Mouse (Mus musculus) testis, postnatal 10 days (tissue): ENCODE results near the gene Atpif1.
"Not testable (repeated sequence)": the region's sequence is repeated elsewhere in the genome, so short reads cannot be mapped to it uniquely, and the experiment has no call there.

ENCODE experiments used
- DNase-seq: peaks from one replicate; pipeline ENCODE4 v3.0.0; 2021; ENCODE audit warnings: low spot score

The Atpif1 gene

DNA sequence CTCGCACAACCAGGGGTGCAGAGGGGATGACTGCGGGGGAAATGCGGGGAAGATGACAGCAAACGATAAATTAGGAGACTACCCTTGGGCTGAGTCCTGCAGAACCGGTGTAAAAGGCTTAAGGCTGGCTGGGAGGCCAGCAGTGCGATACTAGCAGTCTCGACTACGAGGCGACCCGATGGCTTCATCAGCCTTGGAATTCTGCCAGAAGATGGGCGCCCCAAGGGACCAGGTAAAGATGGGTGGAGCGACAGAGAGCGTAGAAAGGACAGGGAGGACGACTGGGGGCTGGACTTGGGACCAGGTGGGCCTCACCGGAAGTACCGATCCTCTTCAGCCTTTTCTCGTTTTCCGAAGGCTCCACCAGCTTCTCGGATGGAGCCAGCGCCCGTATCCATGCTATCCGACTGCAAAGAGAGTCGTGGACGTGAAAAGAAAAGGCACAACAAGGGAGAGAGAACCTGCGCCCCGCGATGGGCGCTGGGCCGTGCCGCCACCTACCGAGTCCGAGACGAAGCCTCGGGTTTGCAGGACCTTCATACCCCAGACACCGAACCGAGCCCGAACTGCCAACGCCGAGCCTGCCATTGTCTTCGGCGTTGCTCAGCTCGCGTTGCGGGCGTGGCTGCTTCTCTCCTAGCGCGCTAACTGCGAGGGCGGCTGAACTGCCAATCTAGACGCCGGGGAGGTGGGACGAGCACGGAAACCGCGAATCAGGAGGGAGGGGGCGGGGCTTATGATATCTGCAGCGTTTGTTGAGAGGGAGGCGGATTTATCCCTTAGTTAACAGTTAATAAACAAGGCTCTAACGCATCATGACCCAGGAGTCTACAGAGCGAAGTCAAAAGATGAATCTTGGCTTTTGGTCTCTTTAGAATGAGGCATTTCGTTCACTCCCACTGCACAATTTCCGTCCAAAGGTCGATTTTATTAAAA is at the start of gene Atpif1:
Atpif1 (minus strand) TSS at position 679 of the 936 bp plus-strand sequence.
- peak; percentile 94 for DNase-seq

DNA sequence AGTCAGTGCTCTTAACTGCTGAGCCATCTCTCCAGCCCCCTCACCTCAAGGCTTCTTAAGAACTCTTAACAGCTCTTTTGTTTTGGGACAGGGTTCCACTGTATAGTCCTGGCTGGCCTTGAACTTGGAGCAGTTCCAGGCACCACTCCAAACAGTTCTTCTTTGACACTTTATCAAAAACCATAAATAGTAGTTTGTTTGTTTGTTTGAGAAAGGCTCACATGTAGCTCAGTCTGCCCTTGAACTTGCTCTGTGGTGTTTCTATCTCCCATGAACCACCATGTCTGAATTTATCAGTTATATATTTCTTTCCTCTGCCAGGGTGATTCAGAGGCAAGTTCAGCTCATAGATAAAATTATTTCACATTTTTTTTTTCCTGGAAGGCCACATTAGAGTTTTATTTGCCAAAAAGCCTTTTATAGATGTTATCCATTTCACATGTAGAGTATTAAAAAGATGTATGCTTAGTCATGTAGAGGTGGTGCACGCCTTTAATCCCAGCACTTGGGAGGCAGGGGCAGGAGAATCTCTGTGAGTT is 41.4 kb upstream of the Atpif1 start:
- DNase-seq, result no peak

DNA sequence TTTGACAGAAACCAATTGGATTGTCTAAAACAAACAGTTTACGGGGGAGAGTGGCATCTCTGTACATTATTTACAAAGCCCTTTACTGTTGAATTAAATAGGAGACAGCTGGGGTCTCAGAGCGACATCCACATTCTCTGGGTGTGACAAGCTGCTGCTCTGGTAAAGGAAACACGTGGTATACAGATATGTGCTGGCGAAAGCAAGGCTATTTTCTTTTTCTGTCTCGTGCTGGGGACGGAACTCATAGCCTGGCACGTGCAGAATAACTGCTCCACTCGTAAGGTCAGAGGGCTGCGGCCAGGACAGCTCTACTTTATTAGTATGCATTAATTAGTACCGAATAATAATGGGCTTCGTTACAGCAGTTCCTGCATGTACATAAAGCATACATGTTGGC is 39.9 kb upstream of the Atpif1 start:
- no peak for DNase-seq

DNA sequence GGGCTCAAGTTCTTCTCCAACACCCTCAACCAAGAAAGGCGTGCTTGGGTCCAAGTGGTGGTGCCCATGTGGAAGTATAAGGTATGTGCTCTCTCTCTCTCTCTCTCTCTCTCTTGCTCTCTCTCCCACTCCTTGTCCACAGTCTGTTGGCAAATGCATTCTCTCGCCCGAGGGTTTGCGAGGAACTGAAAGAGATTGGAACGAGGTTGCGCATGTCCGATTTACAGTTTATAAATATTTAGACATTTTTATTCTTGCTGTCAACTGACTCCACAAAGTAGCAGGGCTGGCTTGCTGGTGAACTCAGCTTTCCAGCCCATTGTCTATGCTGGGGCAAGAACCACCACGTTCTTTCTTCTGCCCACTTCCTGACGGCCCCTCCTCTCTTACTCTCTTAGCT is 37.7 kb upstream of the Atpif1 start:
- no peak for DNase-seq

DNA sequence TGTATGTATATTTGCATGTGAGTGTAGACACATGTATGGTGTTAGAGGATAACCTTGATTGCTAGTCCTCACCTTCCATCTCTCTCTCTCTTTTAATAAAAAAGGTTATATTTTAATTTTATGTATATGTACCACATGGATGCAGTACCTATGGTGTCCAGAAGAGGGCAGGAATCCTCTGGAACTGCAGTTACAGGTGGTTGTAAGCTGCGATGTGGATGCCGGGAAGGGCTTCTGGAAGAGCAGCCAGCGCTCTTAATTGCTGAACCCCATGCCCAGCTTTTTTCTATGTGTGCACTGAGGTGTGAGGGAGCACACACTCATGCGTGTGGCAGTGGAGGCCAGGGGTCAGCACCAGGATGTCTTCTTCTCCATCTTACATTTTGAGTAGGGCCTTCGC is 35.7 kb upstream of the Atpif1 start:
- DNase-seq, result no peak

DNA sequence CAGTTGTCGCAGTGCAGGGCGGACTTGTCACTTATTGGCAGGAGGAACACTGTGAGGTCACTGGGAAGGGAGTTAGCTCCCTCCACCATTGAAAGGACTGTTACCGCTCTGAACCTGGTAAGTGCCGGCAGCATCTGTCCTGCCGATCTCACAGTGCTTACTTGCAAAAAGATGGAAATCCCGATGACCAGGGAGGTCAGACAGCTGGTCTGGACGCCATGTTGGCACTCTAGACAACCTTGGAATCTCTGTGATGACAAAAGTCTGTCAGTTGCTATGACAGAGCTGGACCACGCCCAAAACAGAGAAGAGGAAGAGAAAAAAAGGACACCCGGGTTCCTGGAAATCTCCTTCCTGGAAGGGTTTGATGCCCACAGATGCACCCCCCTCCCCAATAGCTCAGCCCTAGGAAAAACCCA is 33.9 kb upstream of the Atpif1 start:
- no peak for DNase-seq

DNA sequence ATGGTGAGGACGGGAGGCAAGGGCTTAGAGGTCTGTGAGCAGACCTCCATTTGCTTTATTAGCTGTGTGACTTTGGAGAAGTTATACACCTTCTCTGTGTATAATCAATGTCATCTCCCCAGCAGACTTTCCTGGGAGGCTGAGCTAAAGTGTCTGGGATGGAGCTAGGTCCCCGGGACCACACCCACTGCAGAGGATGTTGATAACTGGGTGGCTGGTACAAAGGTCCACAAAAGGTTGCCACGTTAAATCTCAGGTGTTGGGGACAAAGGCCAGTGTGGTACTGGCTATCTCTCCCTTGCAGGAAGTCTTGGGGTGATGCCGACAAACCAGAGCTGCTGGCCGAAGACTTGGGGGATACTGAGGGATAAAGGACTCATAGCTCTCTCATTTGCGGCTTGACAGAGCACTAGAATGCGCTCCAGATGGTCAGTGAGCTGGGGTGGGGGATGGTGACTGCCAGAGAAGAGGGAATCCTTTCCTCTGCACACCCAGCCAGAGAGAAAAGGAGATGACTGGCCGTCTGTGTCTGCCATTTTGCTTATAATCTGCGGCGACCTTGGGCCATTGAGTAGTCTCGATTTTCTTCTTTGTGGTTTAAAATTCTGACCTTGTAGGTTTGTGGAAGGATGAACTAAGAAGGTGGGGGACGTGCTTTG is 31.8 kb upstream of the Atpif1 start:
- peak; percentile 54 for DNase-seq

DNA sequence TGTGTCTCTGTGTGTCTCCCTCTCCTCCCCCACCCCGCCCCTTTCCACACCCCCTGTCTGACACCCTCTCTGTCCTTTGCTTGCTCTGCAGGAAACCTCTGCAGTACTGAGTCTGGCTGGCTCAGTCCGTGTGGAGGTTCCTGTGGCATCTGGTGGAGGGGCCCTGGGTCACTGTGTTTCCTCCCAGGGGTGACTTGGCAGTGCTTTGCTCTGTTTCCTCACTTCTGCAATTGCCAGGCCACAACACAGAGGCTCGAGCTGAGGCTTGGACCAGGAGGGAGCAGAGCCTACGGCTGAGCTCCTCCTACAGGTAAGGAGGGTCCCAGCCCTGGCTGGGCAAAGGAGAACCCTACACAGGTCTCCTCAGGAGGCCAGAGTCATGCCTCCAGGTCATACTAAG is 30.5 kb upstream of the Atpif1 start, which contains the start of gene Ptafr:
Ptafr (plus strand) TSS at position 103 of the 400 bp plus-strand sequence.
- no peak for DNase-seq

DNA sequence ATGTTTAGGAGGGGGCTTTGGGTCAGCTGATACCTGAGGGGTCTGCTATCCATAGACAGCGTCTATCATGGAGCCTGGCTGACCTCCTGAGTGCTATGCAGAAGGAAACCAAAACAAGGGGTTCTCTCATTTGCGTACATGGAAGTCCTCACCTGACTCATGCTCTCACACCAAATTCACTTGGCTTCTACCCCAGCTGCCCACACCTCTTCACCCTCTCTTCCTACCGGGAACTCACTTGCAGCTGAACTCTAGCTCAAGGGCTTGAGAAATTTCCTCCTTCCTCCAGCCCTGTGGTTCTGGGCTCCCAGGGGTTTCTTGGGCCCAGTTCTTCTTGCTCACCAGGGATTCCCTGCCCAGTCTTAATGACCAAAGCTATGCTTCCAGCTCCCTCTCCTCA is 29.8 kb upstream of the Atpif1 start:
- DNase-seq, result no peak

DNA sequence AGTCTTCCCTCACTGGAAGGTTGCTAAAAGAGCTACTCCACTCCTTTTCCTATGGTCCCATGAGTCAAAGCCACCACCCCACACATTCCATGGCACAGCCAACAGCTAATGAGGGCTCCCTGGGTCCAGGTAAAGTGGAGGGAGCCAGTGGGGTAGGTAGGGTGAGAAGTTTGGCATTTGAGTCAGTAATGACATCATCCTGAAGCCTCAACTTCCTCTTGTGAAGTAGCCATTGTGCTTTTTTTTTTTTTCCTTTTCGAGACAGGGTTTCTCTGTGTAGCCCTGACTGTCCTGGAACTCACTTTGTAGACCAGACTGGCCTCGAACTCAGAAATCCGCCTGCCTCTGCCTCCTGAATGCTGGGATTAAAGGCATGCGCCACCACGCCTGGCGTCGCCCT is 22.1 kb upstream of the Atpif1 start:
- DNase-seq, result not testable (repeated sequence)

DNA sequence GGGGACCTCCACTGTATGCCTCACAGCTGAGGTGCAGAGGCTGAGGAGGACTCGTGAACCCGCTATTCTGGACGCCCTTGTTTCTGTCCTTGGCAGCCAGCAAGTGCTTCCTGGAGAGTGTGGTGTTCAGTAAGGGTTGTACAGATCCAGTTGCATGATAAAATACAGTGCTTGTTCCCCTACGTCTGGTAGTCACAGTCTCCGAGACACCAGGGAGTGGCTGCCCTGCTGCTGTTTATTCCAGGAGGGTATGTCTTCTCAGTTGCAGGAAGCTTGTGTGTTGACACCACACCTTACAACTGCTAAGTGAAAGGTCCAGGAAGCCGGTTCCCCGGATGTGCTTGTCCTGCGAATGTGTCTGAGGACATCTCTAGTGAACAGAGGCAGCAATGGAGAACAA is 21.2 kb upstream of the Atpif1 start:
- no peak for DNase-seq

DNA sequence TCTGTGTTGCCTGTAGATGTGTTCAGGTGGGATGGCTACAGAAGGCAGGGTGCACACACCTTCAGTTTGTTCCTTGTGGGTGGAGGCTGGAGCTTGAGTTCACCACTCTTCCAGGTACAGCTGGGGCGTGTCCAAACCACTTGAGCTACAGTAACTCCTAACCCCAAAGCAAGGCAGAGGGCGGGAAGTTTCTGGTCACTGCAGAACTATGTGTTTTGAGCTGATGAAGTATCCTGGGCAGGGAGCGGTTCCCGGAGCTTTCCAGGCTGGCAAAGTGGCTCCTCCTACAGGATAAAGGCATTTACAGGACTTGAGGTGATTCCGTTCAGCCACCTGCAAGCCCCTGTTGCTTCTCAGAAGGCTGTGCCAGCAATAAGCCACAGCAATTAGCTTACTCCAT is 20.8 kb upstream of the Atpif1 start:
- no peak for DNase-seq

DNA sequence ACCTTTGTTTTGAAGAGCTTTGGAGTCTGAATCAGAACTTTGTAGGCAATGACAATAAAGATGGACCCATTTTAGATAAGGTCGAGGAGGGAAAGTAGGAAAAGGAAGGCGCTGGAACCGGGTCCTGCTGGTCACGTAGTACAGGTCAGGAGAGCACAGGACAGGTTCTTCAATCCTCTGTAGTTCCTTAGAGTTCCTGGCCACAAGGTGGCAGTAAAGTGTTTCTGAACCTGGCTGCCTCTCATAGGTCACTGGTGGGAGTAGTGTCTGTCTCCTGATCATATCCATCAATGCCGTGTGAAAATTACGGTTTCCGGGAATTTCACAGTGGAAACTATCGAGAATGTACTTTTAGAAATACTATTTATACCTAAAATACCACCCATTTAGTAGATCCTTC is 12.4 kb upstream of the Atpif1 start:
- DNase-seq, result peak; percentile 74

DNA sequence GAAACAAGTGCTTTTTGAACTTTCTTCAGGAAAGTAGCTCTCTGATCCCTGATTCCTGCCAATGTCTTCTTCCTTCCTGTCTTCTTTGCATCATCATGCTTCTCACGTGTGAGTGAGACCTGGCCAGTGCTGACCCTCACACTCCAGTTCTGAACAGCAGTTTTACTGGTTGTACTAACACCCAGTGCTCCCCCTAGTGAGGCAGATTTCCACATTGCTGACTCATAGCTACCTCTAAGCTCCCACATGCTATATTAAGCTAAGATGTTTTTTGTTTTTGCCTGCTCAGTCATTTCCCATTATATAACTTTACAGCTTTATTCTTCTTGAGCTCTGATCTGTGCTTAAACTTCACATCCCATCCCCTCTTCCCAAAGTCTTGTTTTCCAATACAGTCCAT is 9.3 kb upstream of the Atpif1 start:
- no peak for DNase-seq

DNA sequence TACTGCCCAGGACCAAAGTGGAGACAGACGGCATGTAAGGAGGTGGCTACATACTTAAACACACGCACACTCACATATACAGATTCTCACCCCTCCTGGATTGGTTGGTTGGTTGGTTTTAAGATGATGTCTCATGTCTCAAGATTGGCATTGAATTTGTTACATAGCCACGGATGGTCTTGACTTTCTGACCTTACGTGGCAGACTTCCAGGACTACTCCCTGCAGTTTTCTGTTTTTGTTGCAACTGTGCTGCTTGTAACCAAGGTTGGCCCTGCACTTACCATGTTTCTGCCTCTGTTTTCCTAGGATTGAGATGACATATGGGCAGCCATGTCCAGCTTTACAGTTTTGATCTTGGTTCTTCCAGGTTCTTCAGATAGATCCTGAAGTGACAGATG is 8.0 kb upstream of the Atpif1 start:
- DNase-seq, result no peak

DNA sequence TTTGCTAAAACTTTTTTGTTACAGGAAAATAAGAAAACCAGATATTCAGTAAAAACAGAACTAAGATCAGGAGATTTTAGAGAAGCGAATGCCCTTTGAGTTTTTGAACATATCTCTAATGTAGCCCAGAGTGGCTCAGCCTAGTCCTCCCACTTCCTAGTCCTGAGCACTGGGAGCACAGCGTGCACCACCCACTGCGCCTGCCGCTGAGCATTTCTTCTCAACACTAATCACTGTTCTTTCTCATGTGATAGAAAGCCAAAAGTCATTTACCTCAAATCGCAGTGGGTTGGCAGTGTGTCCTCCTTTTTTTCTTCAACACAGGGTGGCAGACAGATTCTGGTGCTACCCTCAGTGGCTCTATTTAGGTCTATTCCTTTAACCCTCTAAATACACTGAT is 6.0 kb upstream of the Atpif1 start:
- DNase-seq, result no peak

DNA sequence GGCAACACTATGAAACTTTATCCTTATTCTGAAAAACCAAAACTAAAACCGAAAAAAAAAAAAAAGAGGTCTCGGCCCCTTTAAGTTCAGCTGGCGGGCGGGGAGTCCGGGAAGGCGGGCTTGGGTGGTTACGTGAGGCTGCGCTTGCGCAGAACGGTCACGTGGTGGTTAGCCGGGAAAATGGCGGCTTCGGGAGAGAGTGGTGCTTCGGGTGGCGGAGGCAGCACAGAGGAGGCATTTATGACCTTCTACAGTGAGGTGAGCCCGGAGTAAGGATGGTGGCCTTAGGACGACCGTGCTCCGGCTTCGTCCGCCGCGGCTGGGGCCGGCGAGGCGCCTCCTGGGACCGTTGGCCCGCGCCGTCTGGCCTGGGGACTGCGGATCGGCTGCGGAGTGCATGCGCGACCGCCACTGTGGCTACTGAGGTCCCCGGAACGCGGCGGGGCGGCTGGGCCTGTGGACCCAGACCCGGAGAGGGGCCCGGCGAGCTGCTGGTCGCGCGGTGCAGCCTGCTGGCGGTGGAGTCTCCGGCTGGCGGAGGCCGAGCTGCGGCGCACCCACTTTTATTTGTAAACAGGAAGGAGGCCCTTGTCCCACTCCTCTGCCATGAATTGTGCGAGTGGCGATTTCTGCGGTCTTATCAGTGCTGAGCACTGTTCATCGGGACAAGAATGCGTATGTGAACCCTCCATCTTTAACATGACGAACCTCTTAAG is 2.1 kb upstream of the Atpif1 start, which contains the start of gene Dnajc8:
Dnajc8 (plus strand) TSS at position 145 of the 716 bp plus-strand sequence.
- DNase-seq, result peak; percentile 98

DNA sequence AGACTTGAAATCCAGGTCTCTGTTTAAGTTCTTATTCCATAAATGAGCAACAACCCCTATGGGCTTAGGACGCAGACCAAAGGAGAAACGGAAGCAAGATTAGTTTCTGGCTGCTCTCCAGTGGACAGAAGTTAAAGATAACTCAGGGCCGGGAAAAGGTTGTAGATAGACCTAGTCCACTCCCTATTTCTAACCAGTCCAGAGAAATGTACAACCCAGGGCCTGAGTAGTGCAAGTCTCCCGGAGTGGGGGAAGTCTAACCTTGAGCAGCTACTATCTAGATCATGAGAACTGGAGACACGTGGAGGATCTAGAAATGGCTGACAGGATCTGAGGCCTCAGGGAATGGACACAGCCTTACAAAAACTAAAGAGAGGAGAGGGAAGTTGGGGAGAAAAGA is 963 bp downstream of the Atpif1 start:
- DNase-seq, result no peak

DNA sequence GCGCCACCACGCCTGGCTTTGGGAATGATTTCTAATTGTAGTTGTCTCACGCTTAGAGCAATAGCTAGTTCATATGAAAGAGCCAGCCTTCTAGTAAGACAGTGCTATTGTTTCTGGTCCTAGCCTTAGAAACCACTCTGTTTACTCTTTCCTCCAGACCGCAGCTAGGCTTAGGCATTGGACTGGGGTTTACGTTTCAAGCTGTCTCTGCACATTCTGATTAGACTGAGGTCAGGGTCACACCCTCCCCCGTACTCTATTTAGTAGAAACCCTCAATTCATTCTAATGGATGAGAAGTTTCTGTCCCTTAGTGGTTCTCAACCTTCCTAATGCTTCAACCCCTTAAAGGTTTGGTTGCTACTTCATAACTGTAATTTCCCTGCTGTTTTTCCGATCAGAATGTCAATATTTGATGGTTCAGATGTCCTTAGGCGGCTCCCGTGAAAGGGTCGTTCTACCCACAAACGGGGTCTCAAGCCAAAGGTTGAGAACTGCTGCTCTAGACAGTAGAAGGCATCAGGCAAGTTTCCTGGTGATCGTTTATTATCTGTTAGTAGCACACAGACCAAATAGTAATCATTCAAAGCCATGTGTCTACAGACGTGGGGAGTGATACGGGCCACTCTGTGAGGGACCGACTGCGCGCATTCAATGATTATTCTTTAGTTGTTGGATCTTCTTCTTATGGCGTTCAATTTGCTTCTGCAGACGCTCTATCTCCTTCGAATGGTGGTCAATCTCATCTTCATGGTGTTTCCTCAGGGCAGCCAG is 3.2 kb downstream of the Atpif1 start:
- DNase-seq, result no peak

DNA sequence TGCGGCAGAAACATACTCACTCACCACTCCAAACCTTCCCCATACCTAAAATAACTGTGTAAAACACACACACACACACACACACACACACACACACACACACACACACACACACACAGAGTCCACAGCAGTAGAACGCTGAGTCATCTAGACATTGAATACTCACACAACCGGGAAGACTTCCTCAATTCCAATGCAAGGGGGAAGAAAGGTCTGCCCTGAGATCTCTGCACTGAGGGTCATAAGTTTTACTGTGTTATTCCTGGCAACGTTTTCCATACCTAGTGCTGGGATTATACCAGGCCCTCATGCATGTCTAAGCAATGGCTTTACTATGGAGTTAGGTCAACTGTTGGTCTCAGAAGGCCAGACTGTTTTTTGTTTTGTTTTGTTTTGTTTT is 4.1 kb downstream of the Atpif1 start:
- no peak for DNase-seq

DNA sequence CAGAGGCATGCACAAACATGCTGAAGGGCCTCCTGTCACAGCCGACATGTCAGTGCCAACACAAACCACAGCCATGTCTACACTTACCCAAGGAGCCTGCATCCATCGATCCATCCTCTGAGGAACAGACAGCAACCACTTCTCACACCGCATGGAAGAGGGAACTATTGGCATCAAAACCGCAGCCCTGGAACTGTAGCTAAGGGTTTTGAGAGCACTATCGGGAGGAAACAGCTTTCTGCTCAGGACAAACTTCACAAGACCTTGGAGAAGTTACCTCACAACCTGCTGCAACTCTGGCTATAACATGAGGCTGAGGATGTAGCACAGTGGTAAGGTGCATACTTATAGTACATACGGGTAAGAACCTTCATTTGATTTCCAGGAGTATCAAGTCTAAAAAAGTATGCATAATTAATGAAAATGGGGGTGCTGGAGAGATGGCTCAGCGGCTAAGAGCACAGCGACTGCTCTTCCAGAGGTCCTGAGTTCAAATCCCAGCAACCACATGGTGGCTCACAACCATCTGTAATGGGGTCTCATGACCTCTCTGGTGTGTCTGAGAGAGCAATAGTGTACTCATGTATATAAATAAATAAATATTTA is 5.4 kb downstream of the Atpif1 start:
- no peak for DNase-seq
